Mouse (Mus musculus) E14TG2a.4 (cell line): ENCODE data around the gene Flnc.
"Not testable (repeated sequence)": the region's sequence is repeated elsewhere in the genome, so short reads cannot be mapped to it uniquely, and the experiment has no call there.

Experiments used
- H3K27me3 ChIP-seq: 2 replicates; pipeline ENCODE4 v1.6.1; 2014; ENCODE audit warnings: low read length, control low read depth; ENCODE audit not compliant: insufficient read depth
- H3K36me3 ChIP-seq: 2 replicates; pipeline ENCODE4 v1.6.1; 2014; ENCODE audit warnings: low read length, control low read depth; ENCODE audit not compliant: insufficient read depth
- H3K4me1 ChIP-seq: replicated peaks from 2 replicates; pipeline ENCODE4 v1.6.1; 2014; ENCODE audit warnings: low read depth, low read length, control low read depth
- H3K4me3 ChIP-seq: replicated peaks from 2 replicates; pipeline ENCODE4 v1.5.1; 2014; ENCODE audit warnings: mild to moderate bottlenecking, low read length
- H3K9me3 ChIP-seq: 2 replicates; pipeline ENCODE4 v1.6.1; 2014; ENCODE audit warnings: low read length, control low read depth
- CTCF ChIP-seq: conservative IDR thresholded peaks from 2 replicates; pipeline ENCODE4 v1.5.1; 2014; ENCODE audit warnings: low read length
- NANOG ChIP-seq: IDR thresholded peaks from 2 replicates; pipeline ENCODE4 v1.6.1; 2014; ENCODE audit warnings: borderline replicate concordance, low read length, mixed read lengths
- POU5F1 ChIP-seq: IDR thresholded peaks from 2 replicates; pipeline ENCODE4 v1.6.1; 2014; ENCODE audit warnings: low read length, borderline replicate concordance

Gene Flnc

DNA sequence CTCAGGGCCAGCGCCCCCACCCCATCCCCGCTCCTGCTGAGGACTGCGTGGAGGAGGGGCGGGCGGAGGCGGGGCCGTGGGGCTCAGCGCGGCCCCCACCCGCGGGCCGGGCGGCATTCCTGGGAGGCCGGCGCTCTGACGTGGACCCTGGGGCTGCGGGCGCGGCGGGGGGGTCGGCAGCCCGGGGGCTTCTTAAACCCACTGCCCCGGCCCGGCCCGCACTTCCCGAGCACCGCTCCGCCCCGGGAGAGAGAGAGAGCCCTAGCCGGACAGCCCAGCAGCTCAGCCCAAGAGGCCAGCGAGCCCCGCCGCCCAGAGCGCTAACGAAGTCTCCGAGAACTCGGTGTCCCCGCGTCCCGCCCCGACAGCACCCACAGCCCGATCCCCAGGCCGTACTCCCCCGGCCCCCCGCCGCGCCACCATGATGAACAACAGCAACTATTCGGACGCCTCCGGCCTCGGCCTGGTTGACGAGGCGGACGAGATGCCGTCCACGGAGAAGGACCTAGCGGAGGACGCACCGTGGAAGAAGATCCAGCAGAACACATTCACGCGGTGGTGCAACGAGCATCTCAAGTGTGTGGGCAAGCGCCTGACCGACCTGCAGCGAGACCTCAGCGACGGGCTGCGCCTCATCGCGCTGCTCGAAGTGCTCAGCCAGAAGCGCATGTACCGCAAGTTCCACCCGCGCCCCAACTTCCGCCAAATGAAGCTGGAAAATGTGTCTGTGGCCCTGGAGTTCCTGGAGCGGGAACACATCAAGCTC lies at the start of gene Flnc:
Gene Flnc (plus strand): TSS at position 219 of the 766 bp plus-strand sequence.
- peaks cover 47% of the 10 kb centered on the region for H3K27me3 ChIP-seq
- H3K36me3 ChIP-seq = no peaks in the 10 kb centered on the region
- H3K4me1 ChIP-seq = peaks cover 54% of the 10 kb centered on the region
- no peak for TF ChIP-seq NANOG
- TF ChIP-seq CTCF = no peak
- TF ChIP-seq POU5F1 = no peak
- H3K9me3 ChIP-seq = no peaks in the 10 kb centered on the region
- peak within 1 kb of the TSS; percentile 73 for H3K4me3 ChIP-seq

DNA sequence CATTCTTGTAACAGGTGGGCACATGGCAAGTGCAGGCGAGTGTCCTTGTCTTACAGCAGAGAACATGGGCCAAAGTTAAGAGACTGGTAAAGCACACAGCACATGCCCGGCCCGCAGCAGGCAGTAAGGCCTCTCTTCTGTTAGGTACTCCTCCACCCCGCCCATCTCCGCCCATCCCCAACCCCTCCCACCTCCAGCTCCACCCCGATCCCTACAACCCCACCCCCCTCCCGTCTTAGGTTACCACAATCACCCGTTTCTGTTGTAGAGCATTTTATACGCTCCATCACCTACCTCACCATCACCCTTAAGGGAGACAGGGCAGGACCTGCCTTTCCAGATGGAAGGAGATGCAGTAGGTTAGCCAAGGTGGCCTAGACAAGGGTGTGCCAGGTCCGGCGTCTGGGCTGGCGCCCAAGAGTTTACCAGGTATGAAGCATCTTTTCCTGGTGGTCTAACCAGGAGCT lies 45.0 kb upstream of the Flnc start, which contains the start of gene Opn1sw:
Gene Opn1sw (minus strand): TSS at position 417 of the 467 bp plus-strand sequence.
- TF ChIP-seq CTCF = no peak
- no peak for TF ChIP-seq POU5F1
- TF ChIP-seq NANOG = no peak
- Histone ChIP-seq H3K4me1 (peaks cover 33% of the 10 kb centered on the region), H3K4me3 (peak within 1 kb of the TSS; percentile 63), H3K27me3 (peaks cover 28% of the 10 kb centered on the region), H3K36me3 (no peaks in the 10 kb centered on the region), H3K9me3 (no peaks in the 10 kb centered on the region)

DNA sequence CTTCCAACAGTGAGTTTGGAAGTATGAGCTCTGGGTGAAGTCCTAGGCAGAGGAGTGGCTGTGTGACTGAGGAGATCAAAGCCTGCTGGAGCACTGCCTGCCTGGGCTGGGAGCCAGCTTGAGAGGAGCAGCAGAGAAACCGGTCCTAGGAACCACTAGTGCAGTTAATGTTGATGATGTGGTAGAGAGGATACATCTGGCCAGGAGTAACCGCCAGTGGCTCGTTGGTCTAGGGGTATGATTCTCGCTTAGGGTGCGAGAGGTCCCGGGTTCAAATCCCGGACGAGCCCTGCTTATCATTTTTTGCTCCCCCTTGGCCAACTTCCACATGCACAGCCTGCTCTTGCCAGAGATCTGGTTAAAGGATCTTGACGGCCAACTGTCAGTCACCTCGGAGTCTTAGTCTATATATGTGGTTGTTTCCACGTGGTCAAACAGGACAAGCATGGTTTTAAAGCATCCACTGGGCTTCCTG lies 44.4 kb upstream of the Flnc start:
- Histone ChIP-seq H3K36me3 (no peaks in the 10 kb centered on the region), H3K4me1 (peaks cover 29% of the 10 kb centered on the region), H3K4me3 (peak overlapping the region; percentile 63), H3K9me3 (no peaks in the 10 kb centered on the region), H3K27me3 (peaks cover 33% of the 10 kb centered on the region)
- TF ChIP-seq POU5F1 = no peak
- TF ChIP-seq CTCF = no peak
- TF ChIP-seq NANOG = no peak

DNA sequence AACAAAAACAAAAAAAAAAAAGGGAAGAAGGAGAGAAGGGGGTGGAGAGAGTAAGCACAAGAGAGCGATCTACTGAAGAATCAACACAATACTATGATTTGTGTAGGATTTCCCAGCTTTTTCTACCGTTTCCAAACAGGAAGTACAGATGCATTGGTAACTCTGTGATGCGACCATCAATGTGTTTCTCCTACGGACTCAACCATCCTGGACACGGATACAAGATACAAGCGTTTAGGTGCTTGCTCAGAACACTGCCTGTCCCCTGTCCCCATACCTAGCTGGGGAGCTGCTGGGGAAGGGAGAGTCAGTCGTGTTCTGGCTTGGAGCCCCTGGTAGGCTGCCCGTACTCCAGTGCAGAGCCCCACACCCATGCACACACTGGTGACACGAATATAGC lies 43.6 kb upstream of the Flnc start:
- Histone ChIP-seq H3K27me3 (peaks cover 40% of the 10 kb centered on the region), H3K4me3 (no peak overlapping the region), H3K9me3 (no peaks in the 10 kb centered on the region), H3K4me1 (peaks cover 26% of the 10 kb centered on the region), H3K36me3 (no peaks in the 10 kb centered on the region)
- no peak for TF ChIP-seq POU5F1
- no peak for TF ChIP-seq NANOG
- no peak for TF ChIP-seq CTCF

DNA sequence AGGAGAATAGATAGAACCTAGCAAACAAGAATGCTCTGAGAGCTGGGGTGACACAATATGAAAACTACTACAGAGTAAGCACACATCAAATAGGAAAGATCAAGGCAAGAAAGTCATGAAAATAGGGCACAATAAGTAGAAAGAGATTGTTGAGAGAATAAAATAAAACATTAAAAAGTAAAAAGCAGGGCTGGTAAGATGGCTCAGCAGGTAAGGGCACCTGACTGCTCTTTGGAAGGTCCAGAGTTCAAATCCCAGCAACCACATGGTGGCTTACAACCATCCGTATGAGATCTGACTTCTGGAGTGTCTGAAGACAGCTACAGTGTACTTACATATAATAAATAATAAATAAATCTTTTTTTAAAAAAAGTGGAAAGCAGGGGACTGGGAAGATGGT lies 42.6 kb upstream of the Flnc start:
- peaks cover 29% of the 10 kb centered on the region for H3K4me1 ChIP-seq
- H3K4me3 ChIP-seq, H3K36me3 ChIP-seq, H3K9me3 ChIP-seq: not testable (repeated sequence)
- peaks cover 51% of the 10 kb centered on the region for H3K27me3 ChIP-seq

DNA sequence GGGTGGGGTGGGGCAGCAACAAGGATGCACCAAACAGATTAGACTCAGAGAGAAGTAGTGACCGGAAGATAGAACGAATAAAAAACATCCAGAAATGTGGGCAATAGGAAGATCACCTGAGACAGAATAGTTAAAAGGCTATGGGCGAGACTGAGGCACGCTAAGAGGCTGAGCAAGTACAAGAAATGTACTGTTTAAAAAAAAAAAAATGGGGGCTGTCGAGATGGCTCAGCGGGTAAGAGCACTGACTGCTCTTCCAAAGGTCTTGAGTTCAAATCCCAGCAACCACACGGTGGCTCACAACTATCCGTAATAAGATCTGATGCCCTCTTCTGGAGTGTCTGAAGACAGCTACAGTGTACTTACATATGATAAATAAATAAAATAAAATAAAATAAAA lies 41.8 kb upstream of the Flnc start:
- H3K27me3 ChIP-seq = peaks cover 56% of the 10 kb centered on the region
- H3K9me3 ChIP-seq, H3K36me3 ChIP-seq, H3K4me3 ChIP-seq: not testable (repeated sequence)
- peaks cover 32% of the 10 kb centered on the region for H3K4me1 ChIP-seq

DNA sequence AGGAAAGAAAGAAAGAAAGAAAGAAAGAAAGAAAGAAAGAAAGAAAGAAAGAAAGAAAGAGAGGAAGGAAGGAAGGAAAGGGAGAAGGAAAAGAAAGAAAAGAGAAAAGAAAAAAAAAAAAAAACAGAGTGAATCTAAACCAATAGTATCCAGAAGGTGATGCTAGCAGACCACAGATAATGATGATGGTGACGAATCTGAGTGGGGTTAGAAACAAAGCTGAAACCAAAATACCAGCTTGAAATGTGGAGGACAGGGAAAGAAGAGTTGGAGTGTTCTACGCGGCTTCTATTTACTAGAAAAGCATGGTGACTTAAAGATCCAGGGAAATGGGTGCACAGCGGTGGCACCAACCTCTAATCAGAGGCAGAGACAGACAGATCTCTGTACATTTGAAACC lies 41.3 kb upstream of the Flnc start:
- H3K36me3 ChIP-seq = no peaks in the 10 kb centered on the region
- TF ChIP-seq NANOG (no peak), POU5F1 (no peak)
- no peak overlapping the region for H3K4me3 ChIP-seq
- H3K4me1 ChIP-seq = peaks cover 29% of the 10 kb centered on the region
- H3K27me3 ChIP-seq = peaks cover 54% of the 10 kb centered on the region
- no peaks in the 10 kb centered on the region for H3K9me3 ChIP-seq

DNA sequence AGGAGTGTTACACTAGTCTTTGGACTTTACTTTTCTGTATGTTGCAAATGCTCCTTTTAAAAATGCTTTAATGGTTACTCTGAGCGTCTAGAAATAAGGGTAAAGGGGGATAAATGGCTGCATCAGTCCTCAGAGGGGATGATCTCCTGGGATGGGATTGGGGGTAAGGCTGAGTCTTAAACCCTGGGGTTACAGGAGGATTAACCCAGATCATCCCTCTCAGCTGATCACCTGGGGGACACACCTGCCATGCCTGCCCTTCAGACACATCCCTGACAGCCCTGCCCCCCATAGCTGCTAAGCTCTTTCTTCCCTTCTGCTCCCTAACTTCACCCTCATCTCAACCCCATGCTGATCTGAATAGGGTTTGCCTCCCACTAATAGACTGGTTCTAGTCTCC lies 38.8 kb upstream of the Flnc start:
- Histone ChIP-seq H3K27me3 (peaks cover 61% of the 10 kb centered on the region), H3K36me3 (no peaks in the 10 kb centered on the region), H3K9me3 (no peaks in the 10 kb centered on the region), H3K4me1 (peaks cover 40% of the 10 kb centered on the region), H3K4me3 (no peak overlapping the region)
- no peak for TF ChIP-seq POU5F1
- TF ChIP-seq NANOG = no peak
- no peak for TF ChIP-seq CTCF

DNA sequence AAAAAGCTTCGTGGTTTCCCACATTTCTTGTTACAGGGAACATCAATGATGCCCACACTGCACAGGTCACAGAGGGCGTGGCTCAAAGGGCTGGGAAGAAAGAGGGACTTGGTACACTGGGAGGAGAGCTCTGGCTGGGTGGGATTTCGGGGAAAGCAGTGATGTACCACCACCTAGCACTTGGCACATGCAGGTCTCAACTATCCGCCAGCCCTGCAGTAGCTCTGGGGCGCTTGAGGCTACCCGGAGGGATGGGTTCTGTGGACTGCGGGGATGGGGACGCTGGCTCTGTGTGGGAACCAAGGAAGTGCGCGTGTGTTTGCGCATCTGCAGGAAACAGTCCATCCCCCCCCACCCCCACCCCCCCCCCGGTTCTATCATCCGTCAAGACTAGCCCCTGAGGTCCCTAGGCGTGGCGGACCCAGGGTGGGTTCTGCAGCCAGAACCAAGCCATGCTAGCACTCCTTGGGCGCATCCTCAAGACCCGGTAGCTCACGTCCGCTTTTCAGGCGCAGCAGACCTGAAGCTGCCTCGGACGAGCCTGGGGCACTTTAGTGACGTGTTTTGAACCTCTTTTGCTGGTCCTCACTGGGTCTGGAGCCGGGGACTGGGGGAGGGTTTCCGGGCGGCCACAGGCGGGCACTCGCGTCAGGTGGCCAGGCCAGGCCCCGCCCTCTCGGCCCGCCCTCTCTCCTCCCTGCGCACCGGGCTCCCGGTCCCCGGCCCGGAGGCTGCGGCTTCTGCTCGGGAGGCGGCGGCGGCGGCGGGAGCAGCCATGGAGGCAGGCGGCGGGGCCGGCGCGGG lies 36.9 kb upstream of the Flnc start, which contains the start of gene Ccdc136:
Gene Ccdc136 (plus strand): TSS at position 400 of the 804 bp plus-strand sequence.
- Histone ChIP-seq H3K4me3 (peak within 1 kb of the TSS; percentile 86), H3K36me3 (0 out of 2 replicates have a peak, but pooled peaks cover under 1% of the 10 kb centered on the region), H3K27me3 (peaks cover 55% of the 10 kb centered on the region), H3K9me3 (no peaks in the 10 kb centered on the region), H3K4me1 (peaks cover 53% of the 10 kb centered on the region)
- TF ChIP-seq NANOG = no peak
- no peak for TF ChIP-seq POU5F1
- no peak for TF ChIP-seq CTCF
